Mouse (Mus musculus): Measurements from ENCODE around the gene Dgki. TPM values are rescaled to one million over a fixed set of nuclear protein-coding genes. Genes with fewer than 3 reads are reported as not detected.

The Dgki gene
- total and polyA plus RNA-seq, 3 experiments: 0.05 TPM; not detected in 2

- H3K27me3 ChIP-seq (ENCODE audit: insufficient read depth, low read length): no peaks in the 10 kb centered on the region
- ATAC-seq (ENCODE audit: extremely low read depth, insufficient number of reproducible peaks, low FRiP score, poor library complexity, severe bottlenecking): no peak
- no peak for TF ChIP-seq GATA2 (IDR thresholded peaks at IDR 0.05; ENCODE audit: borderline replicate concordance, low read depth, low read length)
- no peak for TF ChIP-seq GATA1 (IDR thresholded peaks at IDR 0.05; ENCODE audit: borderline replicate concordance, low read length)
- TF ChIP-seq CTCF (IDR thresholded peaks at IDR 0.05; ENCODE audit: low read depth, low read length): no peak
- no peak for TF ChIP-seq TAL1 (conservative IDR thresholded peaks at IDR 0.05; ENCODE audit: low read depth, low read length)
- no peak for TF ChIP-seq POLR2AphosphoS5 (IDR thresholded peaks at IDR 0.05; ENCODE audit: insufficient replicate concordance, low read depth, low read length)
Measured at GRCm38 (mm10) chr6:37069836-37070600, 230.0 kb downstream of the Dgki start.

GRCm38 (mm10) chr6:37068737-37069136 lies 231.2 kb downstream of the Dgki start:
- no peaks in the 10 kb centered on the region for H3K27me3 ChIP-seq (ENCODE audit: insufficient read depth, low read length)
- DNase-seq (ENCODE audit: low spot score) (no peak), ATAC-seq (ENCODE audit: extremely low read depth, insufficient number of reproducible peaks, low FRiP score, poor library complexity, severe bottlenecking) (no peak)
- TF ChIP-seq POLR2AphosphoS5 (IDR thresholded peaks at IDR 0.05; ENCODE audit: insufficient replicate concordance, low read depth, low read length) (no peak), GATA1 (IDR thresholded peaks at IDR 0.05; ENCODE audit: borderline replicate concordance, low read length) (no peak), GATA2 (IDR thresholded peaks at IDR 0.05; ENCODE audit: borderline replicate concordance, low read depth, low read length) (no peak), TAL1 (conservative IDR thresholded peaks at IDR 0.05; ENCODE audit: low read depth, low read length) (no peak), CTCF (IDR thresholded peaks at IDR 0.05; ENCODE audit: low read depth, low read length) (no peak)
- H3K36me3 ChIP-seq (replicated peaks): no peaks in the 10 kb centered on the region
- no peaks in the 10 kb centered on the region for H3K4me1 ChIP-seq (ENCODE audit: insufficient read depth, low read depth, low read length)
- no peak overlapping the region for H3K4me3 ChIP-seq (ENCODE audit: low read depth, low read length)
- no peaks in the 10 kb centered on the region for H3K9me3 ChIP-seq (replicated peaks)

More at GRCm38 (mm10) chr6:37069836-37070600, 230.0 kb downstream of the Dgki start:
- no peak for DNase-seq (ENCODE audit: low spot score)
- Histone ChIP-seq H3K9me3 (replicated peaks) (no peaks in the 10 kb centered on the region), H3K4me3 (ENCODE audit: low read depth, low read length) (no peak overlapping the region), H3K36me3 (replicated peaks) (no peaks in the 10 kb centered on the region), H3K4me1 (ENCODE audit: insufficient read depth, low read depth, low read length) (no peaks in the 10 kb centered on the region)

GRCm38 (mm10) chr6:37067357-37067756 lies 232.6 kb downstream of the Dgki start:
- TF ChIP-seq TAL1 (conservative IDR thresholded peaks at IDR 0.05; ENCODE audit: low read depth, low read length) (no peak), POLR2AphosphoS5 (IDR thresholded peaks at IDR 0.05; ENCODE audit: insufficient replicate concordance, low read depth, low read length) (no peak), CTCF (IDR thresholded peaks at IDR 0.05; ENCODE audit: low read depth, low read length) (no peak), GATA1 (IDR thresholded peaks at IDR 0.05; ENCODE audit: borderline replicate concordance, low read length) (no peak), GATA2 (IDR thresholded peaks at IDR 0.05; ENCODE audit: borderline replicate concordance, low read depth, low read length) (no peak)
- H3K4me1 ChIP-seq (ENCODE audit: insufficient read depth, low read depth, low read length): no peaks in the 10 kb centered on the region

DNA sequence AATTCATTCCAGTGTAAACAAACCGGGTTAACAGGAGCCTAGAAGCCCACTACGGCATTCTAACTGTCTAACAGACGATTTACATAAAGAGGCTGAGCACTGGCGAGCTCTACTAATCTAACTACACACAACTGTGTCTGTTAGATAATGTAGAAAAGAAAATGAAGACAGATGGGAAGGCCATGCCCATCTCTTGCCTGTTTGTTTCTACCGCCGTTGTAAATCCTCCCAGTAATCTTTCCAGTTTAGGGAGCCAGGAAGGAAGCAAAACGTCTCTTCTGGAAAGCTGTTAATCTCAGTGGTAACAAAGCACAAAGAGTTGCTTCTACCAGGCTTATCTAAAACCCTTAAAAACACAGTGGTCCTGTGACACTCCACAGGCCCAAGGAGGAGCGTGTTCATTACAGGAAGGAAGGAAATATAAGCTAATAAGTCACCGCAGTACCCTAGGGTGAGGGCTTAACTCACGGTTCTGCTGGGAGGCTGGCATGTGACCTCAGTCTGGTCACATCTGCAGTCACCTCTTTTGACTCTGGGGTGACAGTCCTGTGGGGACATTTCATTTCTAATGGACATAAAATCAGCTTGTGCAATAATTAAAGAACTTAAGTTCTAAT lies 235.7 kb downstream of the Dgki start:
- no peak for ATAC-seq (ENCODE audit: extremely low read depth, insufficient number of reproducible peaks, low FRiP score, poor library complexity, severe bottlenecking)
- Histone ChIP-seq H3K36me3 (replicated peaks) (no peaks in the 10 kb centered on the region), H3K9me3 (replicated peaks) (no peaks in the 10 kb centered on the region), H3K4me1 (ENCODE audit: insufficient read depth, low read depth, low read length) (no peaks in the 10 kb centered on the region), H3K4me3 (ENCODE audit: low read depth, low read length) (no peak overlapping the region), H3K27me3 (ENCODE audit: insufficient read depth, low read length) (no peaks in the 10 kb centered on the region)
- TF ChIP-seq POLR2AphosphoS5 (IDR thresholded peaks at IDR 0.05; ENCODE audit: insufficient replicate concordance, low read depth, low read length) (no peak), CTCF (IDR thresholded peaks at IDR 0.05; ENCODE audit: low read depth, low read length) (no peak), GATA2 (IDR thresholded peaks at IDR 0.05; ENCODE audit: borderline replicate concordance, low read depth, low read length) (no peak), TAL1 (conservative IDR thresholded peaks at IDR 0.05; ENCODE audit: low read depth, low read length) (no peak), GATA1 (IDR thresholded peaks at IDR 0.05; ENCODE audit: borderline replicate concordance, low read length) (no peak)
- DNase-seq (ENCODE audit: low spot score): no peak

More at GRCm38 (mm10) chr6:37067357-37067756, 232.6 kb downstream of the Dgki start:
- H3K27me3 ChIP-seq (ENCODE audit: insufficient read depth, low read length): no peaks in the 10 kb centered on the region
- no peak overlapping the region for H3K4me3 ChIP-seq (ENCODE audit: low read depth, low read length)
- no peaks in the 10 kb centered on the region for H3K36me3 ChIP-seq (replicated peaks)
- DNase-seq (ENCODE audit: low spot score) (no peak), ATAC-seq (ENCODE audit: extremely low read depth, insufficient number of reproducible peaks, low FRiP score, poor library complexity, severe bottlenecking) (no peak)
- H3K9me3 ChIP-seq (replicated peaks): no peaks in the 10 kb centered on the region

DNA sequence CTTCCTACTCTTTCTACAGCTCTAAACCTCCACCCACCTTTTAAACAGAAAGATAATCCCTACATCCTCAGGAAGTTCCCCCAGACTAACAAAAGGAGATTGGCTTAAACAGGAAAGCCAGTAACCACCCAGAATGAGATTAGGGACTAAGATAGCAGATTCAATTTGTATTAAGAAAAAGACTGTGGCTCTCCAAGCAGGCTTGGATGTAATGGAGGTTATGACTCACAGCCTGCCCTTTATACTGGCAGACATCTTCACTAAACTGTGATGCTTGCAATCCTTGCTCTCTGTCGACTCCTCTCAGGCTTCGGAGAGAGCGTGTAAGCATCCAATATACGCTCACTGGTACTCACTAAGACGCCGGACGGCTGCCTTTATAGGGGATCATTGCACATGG lies 236.7 kb downstream of the Dgki start:
- TF ChIP-seq POLR2AphosphoS5 (IDR thresholded peaks at IDR 0.05; ENCODE audit: insufficient replicate concordance, low read depth, low read length) (no peak), GATA1 (IDR thresholded peaks at IDR 0.05; ENCODE audit: borderline replicate concordance, low read length) (no peak), CTCF (IDR thresholded peaks at IDR 0.05; ENCODE audit: low read depth, low read length) (no peak), GATA2 (IDR thresholded peaks at IDR 0.05; ENCODE audit: borderline replicate concordance, low read depth, low read length) (no peak), TAL1 (conservative IDR thresholded peaks at IDR 0.05; ENCODE audit: low read depth, low read length) (no peak)
- no peaks in the 10 kb centered on the region for H3K27me3 ChIP-seq (ENCODE audit: insufficient read depth, low read length)
- H3K4me1 ChIP-seq (ENCODE audit: insufficient read depth, low read depth, low read length): no peaks in the 10 kb centered on the region
- no peak overlapping the region for H3K4me3 ChIP-seq (ENCODE audit: low read depth, low read length)
- no peaks in the 10 kb centered on the region for H3K9me3 ChIP-seq (replicated peaks)
- ATAC-seq (ENCODE audit: extremely low read depth, insufficient number of reproducible peaks, low FRiP score, poor library complexity, severe bottlenecking) (no peak), DNase-seq (ENCODE audit: low spot score) (no peak)
- no peaks in the 10 kb centered on the region for H3K36me3 ChIP-seq (replicated peaks)

- DNase-seq (ENCODE audit: low spot score) (no peak), ATAC-seq (ENCODE audit: extremely low read depth, insufficient number of reproducible peaks, low FRiP score, poor library complexity, severe bottlenecking) (no peak)
- Histone ChIP-seq H3K36me3 (replicated peaks) (no peaks in the 10 kb centered on the region), H3K27me3 (ENCODE audit: insufficient read depth, low read length) (no peaks in the 10 kb centered on the region), H3K9me3 (replicated peaks) (0 out of 2 replicates have a peak, but pooled peaks cover 2% of the 10 kb centered on the region), H3K4me1 (ENCODE audit: insufficient read depth, low read depth, low read length) (no peaks in the 10 kb centered on the region), H3K4me3 (ENCODE audit: low read depth, low read length) (no peak overlapping the region)
- TF ChIP-seq POLR2AphosphoS5 (IDR thresholded peaks at IDR 0.05; ENCODE audit: insufficient replicate concordance, low read depth, low read length) (no peak), CTCF (IDR thresholded peaks at IDR 0.05; ENCODE audit: low read depth, low read length) (no peak), TAL1 (conservative IDR thresholded peaks at IDR 0.05; ENCODE audit: low read depth, low read length) (no peak), GATA2 (IDR thresholded peaks at IDR 0.05; ENCODE audit: borderline replicate concordance, low read depth, low read length) (no peak), GATA1 (IDR thresholded peaks at IDR 0.05; ENCODE audit: borderline replicate concordance, low read length) (no peak)
Measured at GRCm38 (mm10) chr6:37060114-37060513, 239.9 kb downstream of the Dgki start.
